Mouse (Mus musculus) liver, embryonic 14.5 days (tissue): Measurements from ENCODE around the gene Klra17. TPM values are rescaled to one million over a fixed set of nuclear protein-coding genes. Genes with fewer than 3 reads are reported as not detected.
"Not testable (repeated sequence)": the region's sequence is repeated elsewhere in the genome, so short reads cannot be mapped to it uniquely, and the experiment has no call there.

Experiments
- ATAC-seq: fragments of 200-750 bp; cut with Nextera tagmentation; 2 replicates; pipeline ENCODE4 v1.8.0; 2017; ENCODE audit warnings: moderate number of reproducible peaks, mild to moderate bottlenecking, moderate library complexity; ENCODE audit not compliant: insufficient read depth
- DNase-seq, 3 experiments: peaks; one replicate each; pipeline ENCODE4 v3.0.0-alpha.2; 2012 to 2013; ENCODE audit warnings: low read depth in 3 of 3, low spot score in 3 of 3
- H3K27ac ChIP-seq: fragments of 300-500 bp; sonication (generic); 2 replicates; pipeline ENCODE4 v1.5.1; 2014; ENCODE audit warnings: moderate library complexity, mild to moderate bottlenecking, control low read depth, inconsistent platforms
- H3K27me3 ChIP-seq: fragments of 300-500 bp; sonication (generic); 2 replicates; pipeline ENCODE4 v1.6.1; 2014; ENCODE audit warnings: mild to moderate bottlenecking, low read length, moderate library complexity; ENCODE audit not compliant: control insufficient read depth, insufficient read depth
- H3K36me3 ChIP-seq: fragments of 300-500 bp; sonication (generic); replicated peaks from 2 replicates; pipeline ENCODE4 v1.6.1; 2014; ENCODE audit warnings: low read depth; ENCODE audit not compliant: control insufficient read depth, insufficient read depth
- H3K4me1 ChIP-seq, 2 experiments: fragments of 200-500 bp in 1 of 2; fragments of 300-500 bp in 1 of 2; sonication (generic) in 1 of 2; replicated peaks; 2 replicates each; pipeline ENCODE4 v1.6.1; 2012 to 2014; ENCODE audit warnings: antibody characterized with exemption in 1 of 2, inconsistent platforms in 1 of 2, low read length in 1 of 2; ENCODE audit not compliant: control insufficient read depth in 2 of 2, insufficient read depth in 2 of 2
- H3K4me2 ChIP-seq: fragments of 300-500 bp; sonication (generic); 2 replicates; pipeline ENCODE4 v1.6.1; 2014; ENCODE audit warnings: low read depth, mild to moderate bottlenecking, control low read depth, moderate library complexity
- H3K4me3 ChIP-seq, 2 experiments: fragments of 200-500 bp in 1 of 2; fragments of 300-500 bp in 1 of 2; sonication (generic) in 1 of 2; 2 replicates each; pipeline ENCODE4 v1.5.1; 2012 to 2014; ENCODE audit warnings: low read depth in 2 of 2, low read length in 2 of 2, mild to moderate bottlenecking in 2 of 2, control low read depth in 1 of 2, inconsistent platforms in 1 of 2, moderate library complexity in 1 of 2; ENCODE audit not compliant: insufficient read depth in 1 of 2
- H3K9ac ChIP-seq: fragments of 300-500 bp; sonication (generic); replicated peaks from 2 replicates; pipeline ENCODE4 v1.6.1; 2014; ENCODE audit warnings: mild to moderate bottlenecking, control low read depth, moderate library complexity
- H3K9me3 ChIP-seq: fragments of 300-500 bp; sonication (generic); 2 replicates; pipeline ENCODE4 v1.6.1; 2016; ENCODE audit warnings: low read length, mixed read lengths; ENCODE audit not compliant: control insufficient read depth
- CTCF ChIP-seq: IDR thresholded peaks from 2 replicates; pipeline ENCODE4 v1.5.1; 2016; ENCODE audit warnings: antibody characterized with exemption, low read depth, control low read depth
- EP300 ChIP-seq: IDR thresholded peaks from 2 replicates; pipeline ENCODE4 v1.6.1; 2016; ENCODE audit warnings: antibody characterized with exemption, low read depth
- WGBS: fragments of 180-500 bp; shearing (Covaris S2); extraction: QIAGEN DNeasy Blood & Tissue Kit; methylation state at CpG from one replicate; pipeline ENCODE4 v1.1.7; 2014; ENCODE audit not compliant: insufficient replicate concordance; 5-methylcytosine and 5-hydroxymethylcytosine counted together
- polyA plus RNA-seq, 2 experiments: library from polyadenylated mRNA; depleted of rRNA in 1 of 2; stranded (reverse) in 1 of 2; unstranded in 1 of 2; fragments of >200 nt; fragmentation: Nextera tagmentation in 1 of 2; extraction: Ambion mirVana in 1 of 2; gene quantifications; 2 replicates each; pipeline versions ENCODE4 v1.2.1 to v1.2.3; 2012 to 2014

Klra17 gene
- not detected in 2 replicates for polyA plus RNA-seq (2012; rRNA removed)
- 0.17 TPM in 1 of 2 replicates, not detected in the other for polyA plus RNA-seq (2014; fragmentation: Nextera tagmentation; extraction: Ambion mirVana)

GRCm38 (mm10) chr6:129876549-129876948 lies at the start of gene Klra17:
Klra17 (minus strand) TSS chr6:129876672.
- DNase-seq (no peak), ATAC-seq (no peak)
- TF ChIP-seq EP300 (no peak), CTCF (no peak)
- Histone ChIP-seq H3K9ac (no peak within 1 kb of the TSS), H3K36me3 (no peaks in the 10 kb centered on the region), H3K27me3 (no peaks in the 10 kb centered on the region), H3K4me1 (no peaks in the 10 kb centered on the region), H3K4me2 (no peak within 1 kb of the TSS), H3K9me3 (no peaks in the 10 kb centered on the region), H3K27ac (no peak within 1 kb of the TSS), H3K4me3 (no peak within 1 kb of the TSS)
- 21% methylated on average over 1 of the region's 1 CpGs for WGBS

- not testable (repeated sequence) for H3K36me3 ChIP-seq, DNase-seq, H3K9me3 ChIP-seq, H3K4me1 ChIP-seq, H3K4me2 ChIP-seq, H3K4me3 ChIP-seq, H3K27me3 ChIP-seq, H3K9ac ChIP-seq, ATAC-seq, H3K27ac ChIP-seq
Observed at GRCm38 (mm10) chr6:129917476-129917946, 41.0 kb upstream of the Klra17 start, which contains the start of gene Klra5. Klra5 (minus strand) TSS chr6:129917650.

- H3K27me3 ChIP-seq, result no peaks in the 10 kb centered on the region
- H3K4me3 ChIP-seq, result no peak overlapping the region
- no peak overlapping the region for H3K4me2 ChIP-seq
- no peaks in the 10 kb centered on the region for H3K9me3 ChIP-seq
- ATAC-seq (no peak), DNase-seq (no peak)
- no peaks in the 10 kb centered on the region for H3K36me3 ChIP-seq
- H3K4me1 ChIP-seq, result no peaks in the 10 kb centered on the region
- no peak overlapping the region for H3K27ac ChIP-seq
- TF ChIP-seq CTCF (no peak), EP300 (no peak)
- no peak overlapping the region for H3K9ac ChIP-seq
- WGBS, result 39% methylated on average over 1 of the region's 1 CpGs
Observed at GRCm38 (mm10) chr6:129916996-129917395, 40.5 kb upstream of the Klra17 start.

GRCm38 (mm10) chr6:129882525-129882924 lies 6.1 kb upstream of the Klra17 start:
- Histone ChIP-seq H3K9ac (no peak overlapping the region), H3K27me3 (no peaks in the 10 kb centered on the region), H3K36me3 (no peaks in the 10 kb centered on the region), H3K4me3 (no peak overlapping the region), H3K9me3 (no peaks in the 10 kb centered on the region), H3K27ac (no peak overlapping the region), H3K4me2 (no peak overlapping the region), H3K4me1 (no peaks in the 10 kb centered on the region)
- ATAC-seq (no peak), DNase-seq (no peak)
- 64% methylated on average over 2 of the region's 2 CpGs for WGBS
- TF ChIP-seq CTCF (no peak), EP300 (no peak)

GRCm38 (mm10) chr6:129862349-129862748 lies 14.1 kb downstream of the Klra17 start, which contains the start of gene Gm17631:
Gm17631 (plus strand) TSS chr6:129862649.
- no CpG with 5 or more reads among the region's 3 CpGs for WGBS
- H3K9ac ChIP-seq, ATAC-seq, DNase-seq, H3K9me3 ChIP-seq, H3K27me3 ChIP-seq, H3K27ac ChIP-seq, H3K4me2 ChIP-seq, H3K4me1 ChIP-seq, H3K4me3 ChIP-seq, H3K36me3 ChIP-seq: not testable (repeated sequence)
